Mouse (Mus musculus): ENCODE data around the gene Kcnd3. TPM values are rescaled to one million over a fixed set of nuclear protein-coding genes. Genes with fewer than 3 reads are reported as not detected.

Gene Kcnd3
- polyA plus RNA-seq, 1 experiment from 2014 or later = 0.37 TPM

DNA sequence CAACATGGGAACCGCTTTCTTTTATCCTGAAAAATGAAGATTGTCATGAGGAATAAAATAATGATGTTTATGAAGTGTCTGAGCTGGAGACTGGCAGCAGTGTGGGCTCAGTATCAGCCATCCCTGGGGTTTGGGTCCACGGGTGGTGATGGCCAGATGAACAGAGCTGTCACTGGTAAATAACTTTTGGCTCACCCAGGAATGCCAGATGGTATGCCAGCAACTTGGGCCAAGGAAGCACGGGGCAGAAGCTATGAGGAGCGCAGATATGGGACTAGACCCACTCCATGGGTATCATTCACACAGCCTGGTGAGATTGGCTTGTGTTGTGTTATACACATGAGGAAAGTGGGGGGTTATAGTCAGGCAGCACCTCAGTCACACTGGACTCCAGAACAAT lies 26.7 kb downstream of the Kcnd3 start:
- WGBS = 74% methylated on average over 4 of the region's 4 CpGs
- Histone ChIP-seq H3K9me3 (ENCODE audit: control insufficient read depth, low read length) (no peaks in the 10 kb centered on the region), H3K4me2 (no peak overlapping the region), H3K27ac (ENCODE audit: low read depth, low read length) (no peak overlapping the region), H3K27me3 (replicated peaks; ENCODE audit: control insufficient read depth, insufficient read depth, low read length) (no peaks in the 10 kb centered on the region), H3K9ac (ENCODE audit: low read depth, low read length) (no peak overlapping the region), H3K4me1 (replicated peaks; ENCODE audit: control insufficient read depth, insufficient read depth, low read length) (no peaks in the 10 kb centered on the region; the same call in 1 of the 2 replicates), H3K36me3 (ENCODE audit: control insufficient read depth, insufficient read depth, low read length) (no peaks in the 10 kb centered on the region), H3K4me3 (ENCODE audit: low read depth, low read length) (no peak overlapping the region)
- DNase-seq (ENCODE audit: low spot score) (no peak), ATAC-seq (replicated peaks; ENCODE audit: low FRiP score) (no peak)

DNA sequence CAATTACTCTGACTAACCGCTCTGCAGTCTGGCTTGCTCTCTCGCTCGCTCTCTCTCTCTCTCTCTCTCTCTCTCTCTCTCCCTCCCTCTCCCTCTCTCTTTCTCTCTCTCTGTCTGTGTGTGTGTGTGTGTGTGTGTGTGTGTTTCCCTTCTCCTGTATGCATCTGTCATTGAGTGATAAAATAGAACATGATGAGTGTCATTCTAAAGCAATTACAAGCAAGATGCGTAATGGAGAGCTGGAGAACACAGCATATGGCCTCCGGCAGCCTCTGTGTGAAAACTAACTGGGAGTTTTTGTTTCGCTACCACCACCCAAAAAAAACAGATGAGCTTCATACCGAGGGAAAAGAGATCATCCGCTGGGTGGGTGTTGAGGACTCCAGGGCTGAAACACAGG lies 29.3 kb downstream of the Kcnd3 start:
- Histone ChIP-seq H3K9ac (ENCODE audit: low read depth, low read length) (no peak overlapping the region), H3K27me3 (replicated peaks; ENCODE audit: control insufficient read depth, insufficient read depth, low read length) (no peaks in the 10 kb centered on the region), H3K27ac (ENCODE audit: low read depth, low read length) (no peak overlapping the region), H3K9me3 (ENCODE audit: control insufficient read depth, low read length) (no peaks in the 10 kb centered on the region), H3K4me2 (no peak overlapping the region), H3K4me1 (replicated peaks; ENCODE audit: control insufficient read depth, insufficient read depth, low read length) (no peaks in the 10 kb centered on the region; the same call in 1 of the 2 replicates), H3K36me3 (ENCODE audit: control insufficient read depth, insufficient read depth, low read length) (no peaks in the 10 kb centered on the region), H3K4me3 (ENCODE audit: low read depth, low read length) (no peak overlapping the region)
- WGBS = 80% methylated on average over 8 of the region's 8 CpGs
- no peak for DNase-seq (ENCODE audit: low spot score)
- no peak for ATAC-seq (replicated peaks; ENCODE audit: low FRiP score)

- Histone ChIP-seq H3K36me3 (ENCODE audit: control insufficient read depth, insufficient read depth, low read length) (no peaks in the 10 kb centered on the region), H3K27me3 (replicated peaks; ENCODE audit: control insufficient read depth, insufficient read depth, low read length) (no peaks in the 10 kb centered on the region), H3K4me3 (ENCODE audit: low read depth, low read length) (no peak overlapping the region), H3K4me2 (no peak overlapping the region), H3K9me3 (ENCODE audit: control insufficient read depth, low read length) (no peaks in the 10 kb centered on the region), H3K4me1 (replicated peaks; ENCODE audit: control insufficient read depth, insufficient read depth, low read length) (no peaks in the 10 kb centered on the region; the same call in 1 of the 2 replicates), H3K9ac (ENCODE audit: low read depth, low read length) (no peak overlapping the region), H3K27ac (ENCODE audit: low read depth, low read length) (no peak overlapping the region)
- WGBS = 66% methylated on average over 13 of the region's 13 CpGs
- DNase-seq (ENCODE audit: low spot score) (no peak), ATAC-seq (replicated peaks; ENCODE audit: low FRiP score) (no peak)
Observed at GRCm38 (mm10) chr3:105483651-105484052, 31.5 kb downstream of the Kcnd3 start.

DNA sequence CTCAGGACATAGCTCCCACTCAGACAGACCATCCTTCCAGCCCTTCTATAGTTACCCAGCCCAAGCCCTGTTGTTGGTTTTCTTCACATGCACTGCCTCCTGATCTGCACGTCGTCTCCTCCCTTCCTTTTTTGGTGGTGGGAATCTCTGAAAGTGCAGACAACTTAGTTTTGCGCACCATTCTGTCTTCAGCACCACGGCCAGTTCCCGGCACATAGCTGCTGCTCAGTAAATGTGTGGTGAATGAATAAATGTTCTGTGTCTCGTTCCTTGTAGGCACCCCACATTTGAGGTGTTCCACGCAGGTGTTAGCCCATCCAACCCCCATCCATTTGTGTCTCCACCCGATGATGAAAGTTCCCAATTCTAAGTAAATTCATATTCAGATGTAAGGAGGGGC lies 35.0 kb downstream of the Kcnd3 start:
- Histone ChIP-seq H3K4me2 (no peak overlapping the region), H3K9me3 (ENCODE audit: control insufficient read depth, low read length) (no peaks in the 10 kb centered on the region), H3K27ac (ENCODE audit: low read depth, low read length) (no peak overlapping the region), H3K36me3 (ENCODE audit: control insufficient read depth, insufficient read depth, low read length) (no peaks in the 10 kb centered on the region), H3K4me1 (replicated peaks; ENCODE audit: control insufficient read depth, insufficient read depth, low read length) (no peaks in the 10 kb centered on the region), H3K4me3 (ENCODE audit: low read depth, low read length) (no peak overlapping the region), H3K9ac (ENCODE audit: low read depth, low read length) (no peak overlapping the region), H3K27me3 (replicated peaks; ENCODE audit: control insufficient read depth, insufficient read depth, low read length) (no peaks in the 10 kb centered on the region)
- ATAC-seq (replicated peaks; ENCODE audit: low FRiP score) (no peak), DNase-seq (ENCODE audit: low spot score) (peak; percentile 40)
- 33% methylated on average over 8 of the region's 8 CpGs for WGBS

DNA sequence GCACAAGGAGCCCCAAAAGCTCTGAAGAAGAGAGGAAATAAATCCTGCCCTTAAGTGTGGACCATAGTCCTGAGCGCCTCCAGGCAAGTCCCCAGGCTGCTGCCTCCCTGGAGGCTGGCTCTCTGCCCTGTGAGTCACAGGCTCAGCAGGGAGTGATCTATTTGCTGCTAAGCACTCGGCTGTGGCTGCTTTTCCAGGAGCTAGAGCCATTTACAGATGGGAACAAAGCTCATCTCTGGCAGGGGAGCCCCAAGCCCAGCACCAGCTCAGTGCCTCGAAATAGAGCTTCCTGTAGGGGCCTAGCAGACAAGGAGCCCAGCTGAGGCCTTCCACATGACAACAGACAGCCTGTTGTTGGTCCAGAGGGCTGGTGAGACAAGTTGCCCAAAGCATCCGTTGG lies 37.5 kb downstream of the Kcnd3 start:
- Histone ChIP-seq H3K4me1 (replicated peaks; ENCODE audit: control insufficient read depth, insufficient read depth, low read length) (no peaks in the 10 kb centered on the region), H3K4me2 (no peak overlapping the region), H3K9ac (ENCODE audit: low read depth, low read length) (no peak overlapping the region), H3K27ac (ENCODE audit: low read depth, low read length) (no peak overlapping the region), H3K4me3 (ENCODE audit: low read depth, low read length) (no peak overlapping the region), H3K9me3 (ENCODE audit: control insufficient read depth, low read length) (no peaks in the 10 kb centered on the region), H3K36me3 (ENCODE audit: control insufficient read depth, insufficient read depth, low read length) (no peaks in the 10 kb centered on the region), H3K27me3 (replicated peaks; ENCODE audit: control insufficient read depth, insufficient read depth, low read length) (no peaks in the 10 kb centered on the region)
- ATAC-seq (replicated peaks; ENCODE audit: low FRiP score) (no peak), DNase-seq (ENCODE audit: low spot score) (no peak)
- WGBS = 29% methylated on average over 4 of the region's 4 CpGs

DNA sequence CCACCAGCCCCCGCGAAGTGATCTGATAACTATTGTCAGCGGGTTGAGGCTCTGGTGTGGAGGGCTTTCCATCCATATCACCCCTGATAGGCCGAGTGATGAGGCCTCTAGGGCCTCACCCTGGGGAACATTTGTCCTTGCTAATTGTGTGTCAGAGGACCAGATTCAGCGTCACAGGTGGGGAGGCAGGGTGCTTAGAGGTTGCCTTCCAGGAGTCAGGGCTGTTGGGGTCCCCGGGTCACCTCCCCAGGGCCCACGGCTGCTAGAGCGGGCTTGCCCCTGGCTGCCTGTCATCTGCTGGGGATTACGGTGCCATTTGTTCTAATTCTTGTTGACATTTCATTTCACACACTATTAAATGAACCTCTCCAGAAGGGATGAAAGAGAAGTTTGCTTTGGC lies 42.8 kb downstream of the Kcnd3 start:
- no peak for DNase-seq (ENCODE audit: low spot score)
- H3K4me2 ChIP-seq = no peak overlapping the region
- no peak overlapping the region for H3K27ac ChIP-seq (ENCODE audit: low read depth, low read length)
- H3K4me3 ChIP-seq (ENCODE audit: low read depth, low read length) = no peak overlapping the region
- H3K27me3 ChIP-seq (replicated peaks; ENCODE audit: control insufficient read depth, insufficient read depth, low read length) = no peaks in the 10 kb centered on the region
- WGBS = 35% methylated on average over 9 of the region's 9 CpGs
- no peak overlapping the region for H3K9ac ChIP-seq (ENCODE audit: low read depth, low read length)
- H3K4me1 ChIP-seq (replicated peaks; ENCODE audit: control insufficient read depth, insufficient read depth, low read length) = no peaks in the 10 kb centered on the region
- ATAC-seq (replicated peaks; ENCODE audit: low FRiP score) = no peak
- H3K36me3 ChIP-seq (ENCODE audit: control insufficient read depth, insufficient read depth, low read length) = no peaks in the 10 kb centered on the region
- no peaks in the 10 kb centered on the region for H3K9me3 ChIP-seq (ENCODE audit: control insufficient read depth, low read length)

DNA sequence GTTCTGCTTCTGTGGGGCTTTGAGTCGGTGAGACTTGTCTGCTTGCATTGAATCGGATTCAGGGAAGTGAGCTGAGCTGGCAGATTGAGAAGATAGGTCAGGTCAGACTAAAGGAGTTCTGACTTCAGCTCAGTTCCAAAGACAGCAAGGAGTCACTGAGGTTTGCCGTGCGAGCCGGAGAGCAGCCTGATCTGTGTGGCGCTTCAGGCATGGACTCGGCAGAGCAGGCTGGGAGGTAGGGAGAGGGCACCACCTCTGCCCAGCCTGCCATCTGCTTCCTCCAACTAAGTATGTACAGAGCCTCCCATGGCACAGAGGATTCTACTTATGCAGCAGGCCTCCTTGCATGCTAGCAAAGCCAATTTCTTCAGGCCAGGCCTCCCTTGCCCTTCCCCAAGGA lies 44.1 kb downstream of the Kcnd3 start:
- Histone ChIP-seq H3K4me2 (no peak overlapping the region), H3K27ac (ENCODE audit: low read depth, low read length) (no peak overlapping the region), H3K9ac (ENCODE audit: low read depth, low read length) (no peak overlapping the region), H3K27me3 (replicated peaks; ENCODE audit: control insufficient read depth, insufficient read depth, low read length) (no peaks in the 10 kb centered on the region), H3K36me3 (ENCODE audit: control insufficient read depth, insufficient read depth, low read length) (no peaks in the 10 kb centered on the region), H3K9me3 (ENCODE audit: control insufficient read depth, low read length) (no peaks in the 10 kb centered on the region), H3K4me1 (replicated peaks; ENCODE audit: control insufficient read depth, insufficient read depth, low read length) (no peaks in the 10 kb centered on the region), H3K4me3 (ENCODE audit: low read depth, low read length) (no peak overlapping the region)
- WGBS = 84% methylated on average over 7 of the region's 7 CpGs
- ATAC-seq (replicated peaks; ENCODE audit: low FRiP score) (no peak), DNase-seq (ENCODE audit: low spot score) (no peak)

GRCm38 (mm10) chr3:105496935-105497334 lies 44.8 kb downstream of the Kcnd3 start:
- H3K4me2 ChIP-seq = no peak overlapping the region
- 73% methylated on average over 5 of the region's 5 CpGs for WGBS
- no peak for DNase-seq (ENCODE audit: low spot score)
- H3K27me3 ChIP-seq (replicated peaks; ENCODE audit: control insufficient read depth, insufficient read depth, low read length) = no peaks in the 10 kb centered on the region
- no peaks in the 10 kb centered on the region for H3K36me3 ChIP-seq (ENCODE audit: control insufficient read depth, insufficient read depth, low read length)
- H3K27ac ChIP-seq (ENCODE audit: low read depth, low read length) = no peak overlapping the region
- no peak overlapping the region for H3K9ac ChIP-seq (ENCODE audit: low read depth, low read length)
- H3K4me1 ChIP-seq (replicated peaks; ENCODE audit: control insufficient read depth, insufficient read depth, low read length) = no peaks in the 10 kb centered on the region
- H3K9me3 ChIP-seq (ENCODE audit: control insufficient read depth, low read length) = no peaks in the 10 kb centered on the region
- H3K4me3 ChIP-seq (ENCODE audit: low read depth, low read length) = no peak overlapping the region
- no peak for ATAC-seq (replicated peaks; ENCODE audit: low FRiP score)

DNA sequence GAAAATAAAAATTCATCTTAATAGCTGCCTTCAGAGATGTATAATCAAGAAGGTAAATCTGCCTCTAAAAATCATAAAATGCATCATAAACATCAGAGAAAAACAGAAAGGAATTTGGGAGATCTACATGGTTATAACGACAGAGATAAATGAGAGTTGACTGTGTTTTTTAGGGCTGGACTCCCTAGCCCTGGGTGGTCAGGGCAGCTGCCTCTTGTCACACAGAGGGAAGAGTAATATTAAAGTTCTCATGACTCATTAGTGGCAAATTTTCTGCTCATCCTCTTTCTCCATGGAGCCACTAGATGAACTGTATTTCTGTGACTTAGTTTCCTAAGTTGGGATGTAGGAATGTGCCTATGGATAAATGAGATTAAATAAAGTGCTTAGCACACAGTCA lies 48.9 kb downstream of the Kcnd3 start:
- H3K4me3 ChIP-seq (ENCODE audit: low read depth, low read length) = no peak overlapping the region
- H3K4me1 ChIP-seq (replicated peaks; ENCODE audit: control insufficient read depth, insufficient read depth, low read length) = no peaks in the 10 kb centered on the region
- H3K9me3 ChIP-seq (ENCODE audit: control insufficient read depth, low read length) = no peaks in the 10 kb centered on the region
- no peak for ATAC-seq (replicated peaks; ENCODE audit: low FRiP score)
- H3K36me3 ChIP-seq (ENCODE audit: control insufficient read depth, insufficient read depth, low read length) = no peaks in the 10 kb centered on the region
- H3K27ac ChIP-seq (ENCODE audit: low read depth, low read length) = no peak overlapping the region
- H3K27me3 ChIP-seq (replicated peaks; ENCODE audit: control insufficient read depth, insufficient read depth, low read length) = no peaks in the 10 kb centered on the region
- H3K4me2 ChIP-seq = no peak overlapping the region
- H3K9ac ChIP-seq (ENCODE audit: low read depth, low read length) = no peak overlapping the region
- 78% methylated on average over 1 of the region's 1 CpGs for WGBS
- DNase-seq (ENCODE audit: low spot score) = no peak

Data from liver, embryonic 11.5 days (tissue).